Mouse (Mus musculus): ENCODE measurements at regions not wholly inside any gene's neighbourhood (a gene's known extent, or its start where the extent isn't known, plus 50 kb on each side); places are given as distances from the start of the nearest gene placed in this dataset.

DNA sequence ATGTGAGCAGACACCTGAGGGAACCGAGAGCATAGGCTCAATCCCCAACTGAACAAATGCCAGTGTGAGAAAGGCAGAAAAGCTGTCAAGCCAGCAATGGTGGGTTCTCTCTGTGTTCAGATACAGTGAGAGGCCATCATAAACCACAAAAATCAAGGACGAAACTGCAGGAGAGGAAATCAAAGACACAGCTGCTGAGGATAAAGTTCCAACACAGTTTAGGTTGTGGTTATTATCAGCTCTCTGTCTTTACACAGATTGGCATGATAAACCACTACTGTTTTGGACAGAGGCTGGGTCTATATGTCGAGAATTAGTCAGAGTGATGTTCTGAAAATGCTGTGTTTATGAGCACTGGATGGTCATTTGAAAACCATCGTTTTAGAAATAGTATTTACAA is 946.5 kb downstream of the Pla2g4a start:
- no peak overlapping the region for H3K4me3 ChIP-seq (ENCODE audit: low read depth, low read length)
- no peak for TF ChIP-seq POLR2A (IDR thresholded peaks at IDR 0.05; ENCODE audit: insufficient read depth, low read length)
- TF ChIP-seq EP300 (IDR thresholded peaks at IDR 0.05; ENCODE audit: insufficient read depth, low read depth, low read length), result no peak
- TF ChIP-seq CTCF (IDR thresholded peaks at IDR 0.05; ENCODE audit: low read depth, low read length), result no peak
- no peaks in the 10 kb centered on the region for H3K27me3 ChIP-seq (ENCODE audit: control insufficient read depth, insufficient read depth, low read length, poor library complexity, severe bottlenecking)
- no peaks in the 10 kb centered on the region for H3K4me1 ChIP-seq (ENCODE audit: control insufficient read depth, insufficient read depth, low read length)
- no peak overlapping the region for H3K27ac ChIP-seq (ENCODE audit: insufficient read depth, low read length)
- no peaks in the 10 kb centered on the region for H3K9me3 ChIP-seq (replicated peaks; ENCODE audit: control insufficient read depth, insufficient read depth, low read length, poor library complexity, severe bottlenecking)
- H3K36me3 ChIP-seq (ENCODE audit: control insufficient read depth, insufficient read depth, low read length, poor library complexity, severe bottlenecking), result no peaks in the 10 kb centered on the region
- no peak overlapping the region for H3K9ac ChIP-seq (ENCODE audit: low read depth, poor library complexity, severe bottlenecking)

DNA sequence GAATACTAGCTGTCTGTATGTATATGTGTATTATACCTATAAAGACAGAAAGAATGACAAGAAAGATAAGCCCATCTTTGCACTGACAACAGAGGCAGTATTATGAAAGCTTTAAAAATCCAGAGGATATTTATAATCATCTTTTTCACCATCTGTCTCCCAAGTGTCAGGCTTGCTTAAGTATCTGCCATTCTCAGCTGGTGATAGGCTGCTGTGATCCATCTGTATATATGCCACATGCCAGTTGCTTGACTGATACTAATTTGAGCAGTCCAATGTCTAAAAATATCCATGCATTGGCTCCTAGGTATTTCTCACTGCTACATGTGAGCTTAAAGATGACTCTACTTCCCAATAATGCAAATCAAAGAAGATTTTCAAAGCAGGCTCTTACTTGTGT is 950.3 kb downstream of the Pla2g4a start:
- Histone ChIP-seq H3K9me3 (replicated peaks; ENCODE audit: control insufficient read depth, insufficient read depth, low read length, poor library complexity, severe bottlenecking) (no peaks in the 10 kb centered on the region), H3K27me3 (ENCODE audit: control insufficient read depth, insufficient read depth, low read length, poor library complexity, severe bottlenecking) (no peaks in the 10 kb centered on the region), H3K9ac (ENCODE audit: low read depth, poor library complexity, severe bottlenecking) (no peak overlapping the region), H3K4me1 (ENCODE audit: control insufficient read depth, insufficient read depth, low read length) (no peaks in the 10 kb centered on the region), H3K27ac (ENCODE audit: insufficient read depth, low read length) (no peak overlapping the region), H3K4me3 (ENCODE audit: low read depth, low read length) (no peak overlapping the region), H3K36me3 (ENCODE audit: control insufficient read depth, insufficient read depth, low read length, poor library complexity, severe bottlenecking) (no peaks in the 10 kb centered on the region)
- TF ChIP-seq POLR2A (IDR thresholded peaks at IDR 0.05; ENCODE audit: insufficient read depth, low read length) (no peak), CTCF (IDR thresholded peaks at IDR 0.05; ENCODE audit: low read depth, low read length) (no peak), EP300 (IDR thresholded peaks at IDR 0.05; ENCODE audit: insufficient read depth, low read depth, low read length) (no peak)

GRCm38 (mm10) chr1:149000092-149000491 is 961.0 kb downstream of the Pla2g4a start:
- Histone ChIP-seq H3K36me3 (ENCODE audit: control insufficient read depth, insufficient read depth, low read length, poor library complexity, severe bottlenecking) (no peaks in the 10 kb centered on the region), H3K27me3 (ENCODE audit: control insufficient read depth, insufficient read depth, low read length, poor library complexity, severe bottlenecking) (no peaks in the 10 kb centered on the region), H3K9me3 (replicated peaks; ENCODE audit: control insufficient read depth, insufficient read depth, low read length, poor library complexity, severe bottlenecking) (no peaks in the 10 kb centered on the region), H3K27ac (ENCODE audit: insufficient read depth, low read length) (no peak overlapping the region), H3K4me1 (ENCODE audit: control insufficient read depth, insufficient read depth, low read length) (no peaks in the 10 kb centered on the region), H3K9ac (ENCODE audit: low read depth, poor library complexity, severe bottlenecking) (no peak overlapping the region), H3K4me3 (ENCODE audit: low read depth, low read length) (no peak overlapping the region)
- TF ChIP-seq EP300 (IDR thresholded peaks at IDR 0.05; ENCODE audit: insufficient read depth, low read depth, low read length), result no peak
- TF ChIP-seq POLR2A (IDR thresholded peaks at IDR 0.05; ENCODE audit: insufficient read depth, low read length), result no peak
- no peak for TF ChIP-seq CTCF (IDR thresholded peaks at IDR 0.05; ENCODE audit: low read depth, low read length)

GRCm38 (mm10) chr1:148993586-148993985 is 967.5 kb downstream of the Pla2g4a start:
- no peak overlapping the region for H3K4me3 ChIP-seq (ENCODE audit: low read depth, low read length)
- no peak overlapping the region for H3K27ac ChIP-seq (ENCODE audit: insufficient read depth, low read length)
- H3K36me3 ChIP-seq (ENCODE audit: control insufficient read depth, insufficient read depth, low read length, poor library complexity, severe bottlenecking), result no peaks in the 10 kb centered on the region
- H3K9ac ChIP-seq (ENCODE audit: low read depth, poor library complexity, severe bottlenecking), result no peak overlapping the region
- H3K9me3 ChIP-seq (replicated peaks; ENCODE audit: control insufficient read depth, insufficient read depth, low read length, poor library complexity, severe bottlenecking), result no peaks in the 10 kb centered on the region
- no peaks in the 10 kb centered on the region for H3K27me3 ChIP-seq (ENCODE audit: control insufficient read depth, insufficient read depth, low read length, poor library complexity, severe bottlenecking)
- no peaks in the 10 kb centered on the region for H3K4me1 ChIP-seq (ENCODE audit: control insufficient read depth, insufficient read depth, low read length)
- no peak for TF ChIP-seq EP300 (IDR thresholded peaks at IDR 0.05; ENCODE audit: insufficient read depth, low read depth, low read length)

- no peaks in the 10 kb centered on the region for H3K36me3 ChIP-seq (ENCODE audit: control insufficient read depth, insufficient read depth, low read length, poor library complexity, severe bottlenecking)
- H3K27ac ChIP-seq (ENCODE audit: insufficient read depth, low read length), result no peak overlapping the region
- no peaks in the 10 kb centered on the region for H3K27me3 ChIP-seq (ENCODE audit: control insufficient read depth, insufficient read depth, low read length, poor library complexity, severe bottlenecking)
- no peaks in the 10 kb centered on the region for H3K4me1 ChIP-seq (ENCODE audit: control insufficient read depth, insufficient read depth, low read length)
- H3K4me3 ChIP-seq (ENCODE audit: low read depth, low read length), result no peak overlapping the region
- no peak overlapping the region for H3K9ac ChIP-seq (ENCODE audit: low read depth, poor library complexity, severe bottlenecking)
- no peaks in the 10 kb centered on the region for H3K9me3 ChIP-seq (replicated peaks; ENCODE audit: control insufficient read depth, insufficient read depth, low read length, poor library complexity, severe bottlenecking)
- TF ChIP-seq POLR2A (IDR thresholded peaks at IDR 0.05; ENCODE audit: insufficient read depth, low read length), result no peak
- no peak for TF ChIP-seq EP300 (IDR thresholded peaks at IDR 0.05; ENCODE audit: insufficient read depth, low read depth, low read length)
- TF ChIP-seq CTCF (IDR thresholded peaks at IDR 0.05; ENCODE audit: low read depth, low read length), result no peak
These were observed 983.7 kb downstream of the Pla2g4a start for GRCm38 (mm10) chr1:148977377-148977776.

DNA sequence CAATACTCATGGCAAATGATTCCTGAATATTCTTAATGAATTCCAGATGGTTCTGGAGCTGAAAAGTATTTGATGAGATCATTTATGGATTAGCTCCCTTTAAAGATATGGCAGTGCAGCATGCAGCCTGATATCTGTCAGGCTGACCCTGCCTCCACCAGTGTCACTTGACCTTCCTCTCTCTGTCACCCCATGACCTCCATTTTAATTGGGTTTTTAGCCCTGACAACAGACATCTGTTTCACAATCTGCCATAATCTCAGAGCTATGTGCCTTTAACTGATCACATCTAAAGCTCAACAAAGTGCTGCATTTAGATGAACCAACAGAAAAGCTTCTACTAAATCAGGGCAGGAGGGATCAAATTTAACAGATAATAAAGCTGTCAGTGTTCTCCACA is 995.7 kb downstream of the Pla2g4a start:
- H3K9ac ChIP-seq (ENCODE audit: low read depth, poor library complexity, severe bottlenecking), result no peak overlapping the region
- H3K27me3 ChIP-seq (ENCODE audit: control insufficient read depth, insufficient read depth, low read length, poor library complexity, severe bottlenecking), result no peaks in the 10 kb centered on the region
- no peak for TF ChIP-seq POLR2A (IDR thresholded peaks at IDR 0.05; ENCODE audit: insufficient read depth, low read length)
- TF ChIP-seq EP300 (IDR thresholded peaks at IDR 0.05; ENCODE audit: insufficient read depth, low read depth, low read length), result no peak
- no peak for TF ChIP-seq CTCF (IDR thresholded peaks at IDR 0.05; ENCODE audit: low read depth, low read length)
- no peak overlapping the region for H3K4me3 ChIP-seq (ENCODE audit: low read depth, low read length)
- no peak overlapping the region for H3K27ac ChIP-seq (ENCODE audit: insufficient read depth, low read length)
- no peaks in the 10 kb centered on the region for H3K36me3 ChIP-seq (ENCODE audit: control insufficient read depth, insufficient read depth, low read length, poor library complexity, severe bottlenecking)
- no peaks in the 10 kb centered on the region for H3K9me3 ChIP-seq (replicated peaks; ENCODE audit: control insufficient read depth, insufficient read depth, low read length, poor library complexity, severe bottlenecking)
- no peaks in the 10 kb centered on the region for H3K4me1 ChIP-seq (ENCODE audit: control insufficient read depth, insufficient read depth, low read length)
